Mouse (Mus musculus) brain, embryonic 14.5 days (tissue): ENCODE data around the gene Tas2r106. TPM values are rescaled to one million over a fixed set of nuclear protein-coding genes. Genes with fewer than 3 reads are reported as not detected.

Experiments
- DNase-seq: peaks from one replicate; pipeline ENCODE4 v3.0.0-alpha.2; 2011; ENCODE audit warnings: low read depth
- CTCF ChIP-seq: fragments of 200-500 bp; IDR thresholded peaks from 2 replicates; pipeline ENCODE4 v1.5.1; 2012; ENCODE audit warnings: inconsistent platforms, mild to moderate bottlenecking, moderate library complexity, borderline replicate concordance; ENCODE audit not compliant: insufficient read depth, insufficient read length; ENCODE audit errors: extremely low read depth
- POLR2A ChIP-seq: fragments of 200-500 bp; IDR thresholded peaks from 2 replicates; pipeline ENCODE4 v1.6.1; 2012; ENCODE audit warnings: mild to moderate bottlenecking, inconsistent platforms, borderline replicate concordance; ENCODE audit not compliant: poor library complexity, insufficient read depth, insufficient read length, severe bottlenecking; ENCODE audit errors: extremely low read depth
- polyA plus RNA-seq: library from polyadenylated mRNA; depleted of rRNA; stranded (reverse); fragments of >200 nt; gene quantifications from 2 replicates; pipeline ENCODE4 v1.2.3, GENCODE M21; 2012; rRNA removed

Tas2r106 gene
- polyA plus RNA-seq = not detected in 2 replicates

DNA sequence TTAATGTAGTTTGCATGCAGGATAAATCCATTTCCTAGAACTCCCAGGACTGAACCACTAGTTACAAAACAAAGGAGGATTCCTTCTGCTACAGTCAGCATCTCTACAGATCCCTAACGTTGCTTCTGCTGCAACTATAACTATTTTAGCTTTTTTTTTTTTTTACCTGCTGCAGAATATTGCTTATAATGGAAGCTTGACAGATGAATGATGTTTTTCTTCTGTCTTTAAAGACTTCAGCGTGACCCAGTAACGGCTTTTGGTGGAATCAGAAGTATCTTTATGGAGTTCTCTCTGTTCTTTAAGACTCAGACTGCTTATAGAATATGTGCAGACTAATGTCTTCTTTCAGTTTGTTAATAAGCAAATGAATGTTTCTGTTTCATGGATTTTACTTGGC lies at the start of gene Tas2r106:
TSS of gene Tas2r106 (minus strand) at position 101 of the 400 bp plus-strand sequence.
- no peak for DNase-seq
- TF ChIP-seq POLR2A (no peak), CTCF (no peak)

DNA sequence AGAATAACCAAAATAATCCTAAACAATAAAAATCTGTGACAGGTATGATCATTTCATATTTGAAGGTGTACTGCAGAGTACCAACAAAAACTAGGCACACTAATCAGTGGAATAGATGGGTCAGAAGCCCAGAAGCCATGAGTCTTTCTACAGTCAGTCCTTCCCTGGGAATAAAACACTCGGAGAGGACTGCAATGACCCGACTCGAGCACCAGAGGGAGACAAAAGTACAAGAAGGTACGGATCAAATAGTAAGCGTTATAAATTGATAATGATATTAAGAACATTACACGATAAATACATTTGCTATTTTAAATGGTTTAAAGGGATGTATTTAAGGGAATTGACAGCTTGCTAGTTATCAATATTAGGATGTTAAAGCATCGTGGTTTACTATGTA lies 34.1 kb upstream of the Tas2r106 start:
- TF ChIP-seq POLR2A = no peak
- no peak; the same call in 1 of the 2 replicates for TF ChIP-seq CTCF
- no peak for DNase-seq

DNA sequence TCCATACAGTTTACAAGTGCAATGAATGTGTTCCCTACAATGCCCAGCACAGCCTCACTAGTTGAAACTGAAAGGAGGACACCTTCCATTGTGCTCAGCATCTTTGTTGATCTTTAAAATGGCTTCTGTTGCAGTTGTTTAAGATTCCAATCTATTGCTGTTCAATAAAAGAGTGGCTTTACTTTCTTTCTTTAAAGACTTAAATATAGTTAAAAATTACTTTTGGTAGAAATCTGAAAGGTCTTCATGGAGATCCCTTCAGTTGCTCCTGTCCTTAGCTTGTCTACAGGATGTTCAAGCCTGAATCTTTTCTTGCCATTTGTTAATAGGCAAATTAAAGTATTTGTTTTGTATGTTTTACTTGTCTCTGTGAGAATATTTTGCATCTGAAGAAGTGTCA lies 11.3 kb upstream of the Tas2r106 start, which contains the start of gene Tas2r114:
TSS of gene Tas2r114 (minus strand) at position 101 of the 400 bp plus-strand sequence.
- TF ChIP-seq POLR2A (no peak), CTCF (no peak)
- DNase-seq = no peak

DNA sequence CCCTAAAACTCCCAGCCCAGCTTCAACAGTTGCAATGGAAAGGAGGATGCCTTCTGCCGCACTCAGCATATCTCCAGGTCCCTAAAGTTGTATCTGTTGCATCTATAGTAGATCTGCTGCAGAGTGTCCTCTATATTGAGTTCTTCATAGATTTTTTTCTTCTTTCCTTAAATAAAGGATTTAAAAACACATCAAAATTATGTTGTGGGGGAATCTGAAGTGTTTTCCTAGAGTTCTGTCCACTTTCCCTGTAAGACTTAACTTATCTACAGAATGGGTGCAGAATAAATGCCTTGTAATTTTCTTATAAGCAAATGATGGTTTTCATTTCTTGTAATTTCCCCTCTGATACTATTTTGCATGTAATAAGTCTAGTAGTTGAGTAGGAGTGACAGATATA lies 8.7 kb upstream of the Tas2r106 start, which contains the start of gene Tas2r105:
TSS of gene Tas2r105 (minus strand) at position 101 of the 400 bp plus-strand sequence.
- no peak for DNase-seq
- TF ChIP-seq POLR2A (no peak), CTCF (no peak)

DNA sequence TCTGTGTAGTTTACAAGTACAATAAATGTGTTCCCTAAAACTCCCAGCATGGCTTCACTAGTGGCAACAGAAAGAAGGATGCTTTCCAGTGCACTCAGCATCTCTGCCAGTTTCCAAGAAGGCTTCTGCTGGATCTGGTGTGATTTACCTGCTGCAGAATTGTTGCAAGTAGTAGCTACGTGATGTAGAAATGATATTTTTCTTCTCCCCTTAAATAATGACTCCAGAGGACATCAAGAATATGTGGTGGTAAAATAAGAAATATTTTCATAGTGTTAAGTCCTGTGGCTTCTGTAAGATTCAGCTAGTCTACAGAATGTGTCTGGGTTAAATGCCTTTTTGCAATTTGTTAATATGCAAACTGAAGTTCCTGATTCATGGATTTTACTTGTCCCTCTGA lies 7.0 kb upstream of the Tas2r106 start, which contains the start of gene Tas2r104:
TSS of gene Tas2r104 (minus strand) at position 101 of the 400 bp plus-strand sequence.
- DNase-seq = no peak
- TF ChIP-seq POLR2A (no peak), CTCF (no peak)

DNA sequence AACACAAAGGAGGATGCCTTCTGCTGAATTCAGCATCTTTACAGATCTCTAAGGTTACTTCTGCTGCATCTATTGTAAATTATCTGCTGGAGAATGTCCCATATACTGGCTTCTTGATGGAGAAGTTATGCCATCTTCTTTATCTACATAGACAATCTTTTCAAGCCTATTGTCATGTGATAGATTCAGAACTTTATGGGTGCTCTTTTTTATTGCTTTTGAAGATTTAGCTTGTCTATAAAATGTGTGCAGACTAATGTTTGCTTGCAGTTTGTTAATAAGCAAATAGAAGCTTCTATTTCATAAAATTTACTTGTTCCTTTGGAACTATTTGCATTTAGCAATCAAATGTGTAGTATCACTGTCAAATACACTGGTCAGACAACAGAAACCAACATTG lies 18.6 kb downstream of the Tas2r106 start, which contains the start of gene Tas2r107:
TSS of gene Tas2r107 (minus strand) at position 101 of the 400 bp plus-strand sequence.
- TF ChIP-seq POLR2A (no peak), CTCF (no peak)
- no peak for DNase-seq

DNA sequence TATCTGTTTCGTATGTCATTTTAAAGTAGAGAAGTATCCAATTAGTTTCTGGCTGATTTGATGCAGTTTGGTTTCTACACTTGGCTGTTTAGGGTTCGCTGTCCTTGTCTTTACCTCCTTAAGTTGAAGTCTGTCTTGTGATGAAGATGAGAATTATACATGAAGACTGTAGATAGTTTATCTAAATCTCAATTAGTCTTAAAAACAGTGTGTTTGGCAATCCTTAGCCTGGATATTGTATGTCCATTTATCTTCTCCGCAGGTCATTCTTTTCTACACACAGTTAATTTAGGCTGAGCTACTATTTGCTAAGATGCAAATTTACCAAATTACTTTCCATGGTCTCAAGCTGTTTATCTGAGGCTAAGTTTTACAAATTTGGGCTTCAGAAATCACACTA lies 47.9 kb downstream of the Tas2r106 start, which contains the start of gene Tas2r130:
TSS of gene Tas2r130 (minus strand) at position 101 of the 400 bp plus-strand sequence.
- DNase-seq = no peak
- no peak for TF ChIP-seq CTCF
- no peak for TF ChIP-seq POLR2A

Other genes starting within 250 kb of the Tas2r106 start
- not detected in 2 replicates for gene 5430401F13Rik, start 192.5 kb downstream of the Tas2r106 start, polyA plus RNA-seq
- not detected in 2 replicates for gene Gm6619, start 192.5 kb downstream of the Tas2r106 start, polyA plus RNA-seq
- not detected in 2 replicates for gene Tas2r130, start 48.0 kb downstream of the Tas2r106 start, polyA plus RNA-seq
- gene Tas2r107, start 18.7 kb downstream of the Tas2r106 start, polyA plus RNA-seq = not detected in 2 replicates
- not detected in 2 replicates for gene Tas2r104, start 6.9 kb upstream of the Tas2r106 start, polyA plus RNA-seq
- not detected in 2 replicates for gene Tas2r105, start 8.6 kb upstream of the Tas2r106 start, polyA plus RNA-seq
- not detected in 2 replicates for gene Tas2r114, start 11.2 kb upstream of the Tas2r106 start, polyA plus RNA-seq